8 mouse cellular contexts compared by ENCODE assay signal in genomic region chr4:100782348-100782747, GRCm38 (mm10). TPM values are rescaled to one million over a fixed set of nuclear protein-coding genes. Genes with fewer than 3 reads are reported as not detected.
DNase-seq lines count a peak whose midpoint lies in the region; ATAC-seq and TF ChIP-seq lines count a peak whose summit lies in the region.

No protein-coding gene starts in this region.

- intact Hi-C loops in heart, postnatal 25 days (cut with DNase I) = no loop called here

- H3K27me3 ChIP-seq in lung, embryonic 14.5 days (ENCODE audit: insufficient read depth, low read length) = no peaks in the 10 kb centered on the region
- no peaks in the 10 kb centered on the region for H3K27me3 ChIP-seq in midbrain, postnatal 0 days (ENCODE audit: insufficient read depth, low read length)

- H3K4me3 ChIP-seq in lung, embryonic 14.5 days (ENCODE audit: low read depth, low read length) = no peak overlapping the region
- H3K4me3 ChIP-seq in midbrain, postnatal 0 days (ENCODE audit: low read depth, low read length) = no peak overlapping the region

- ATAC-seq in lung, embryonic 14.5 days (ENCODE audit: insufficient read depth) = peak; percentile 36; the same call in 1 of the 2 replicates
- ATAC-seq in midbrain, postnatal 0 days (ENCODE audit: low FRiP score) = no peak

- peak overlapping the region; percentile 39; the same call in 1 of the 2 replicates for H3K27ac ChIP-seq in lung, embryonic 14.5 days (ENCODE audit: low read depth)
- H3K27ac ChIP-seq in midbrain, postnatal 0 days (ENCODE audit: low read depth, low read length) = no peak overlapping the region

- 0 out of 2 replicates have a peak, but pooled peaks cover 8% of the 10 kb centered on the region for H3K4me1 ChIP-seq in lung, embryonic 14.5 days (ENCODE audit: insufficient read depth)
- H3K4me1 ChIP-seq in midbrain, postnatal 0 days (ENCODE audit: insufficient read depth, low read length) = peaks cover 14% of the 10 kb centered on the region; the same call in 1 of the 2 replicates

- peak overlapping the region; percentile 31 for H3K4me2 ChIP-seq in lung, embryonic 14.5 days
- H3K4me2 ChIP-seq in midbrain, postnatal 0 days (ENCODE audit: low read depth, low read length, poor library complexity, severe bottlenecking) = peak overlapping the region; percentile 24; the same call in 1 of the 2 replicates

- TF ChIP-seq CTCF in lung, embryonic 14.5 days (IDR thresholded peaks at IDR 0.05; ENCODE audit: low read depth) = no peak
- TF ChIP-seq CTCF in midbrain, postnatal 0 days (IDR thresholded peaks at IDR 0.05) = no peak

- H3K36me3 ChIP-seq in lung, embryonic 14.5 days (ENCODE audit: insufficient read depth) = no peaks in the 10 kb centered on the region
- H3K36me3 ChIP-seq in midbrain, postnatal 0 days (ENCODE audit: insufficient read depth, low read length) = no peaks in the 10 kb centered on the region

- H3K9ac ChIP-seq in lung, embryonic 14.5 days = peak overlapping the region; percentile 16; the same call in 1 of the 2 replicates
- no peak overlapping the region for H3K9ac ChIP-seq in midbrain, postnatal 0 days (replicated peaks; ENCODE audit: low read length, poor library complexity, severe bottlenecking)

- 28% methylated on average over 8 of the region's 8 CpGs for WGBS in lung, embryonic 14.5 days
- 28% methylated on average over 8 of the region's 8 CpGs for WGBS in midbrain, postnatal 0 days

- DNase-seq in cerebellum, postnatal 10 days = peak; percentile 51 to 73
- DNase-seq in cerebellum, adult 8-10 months = no peak
- DNase-seq in lung, embryonic 14.5 days = peak; percentile 64
- DNase-seq in lung, postnatal 25 days (ENCODE audit: low spot score) = no peak
- DNase-seq in heart, postnatal 25 days (ENCODE audit: low spot score) = peak; percentile 7
- peak; percentile 42 for DNase-seq in midbrain, postnatal 0 days (ENCODE audit: low spot score)
- DNase-seq in adrenal gland, adult 8-10 months = no peak
- no peak for DNase-seq in thymus, postnatal 10 days (ENCODE audit: low spot score in 2 of 2)

- H3K9me3 ChIP-seq in lung, embryonic 14.5 days (ENCODE audit: low read depth, low read length) = no peaks in the 10 kb centered on the region
- no peaks in the 10 kb centered on the region for H3K9me3 ChIP-seq in midbrain, postnatal 0 days (ENCODE audit: low read length)

RNA-seq across cellular contexts. Expression of gene Cachd1, which starts 5.9 kb away (rescaled TPM):
- polyA plus RNA-seq in lung, embryonic 14.5 days (2014; fragmentation: Nextera tagmentation; extraction: Ambion mirVana) = 26.9 and 27.9 TPM in 2 replicates
- total RNA-seq in heart, postnatal 25 days (2021) = 1 to 10 TPM; 3.7 to 3.8 TPM
- total RNA-seq in midbrain, postnatal 0 days (2014; rRNA removed) = 52.2 and 59.8 TPM in 2 replicates
- polyA plus RNA-seq in midbrain, postnatal 0 days (2015; fragmentation: Nextera tagmentation; extraction: Ambion mirVana) = 25.1 and 26.5 TPM in 2 replicates
- 10 to 100 TPM; 12.4 to 15.3 (median 13.5) TPM for total RNA-seq in adrenal gland, adult 8-10 months (2022)

Comparison
In these comparisons a context has a peak if more than half of its experiments do, and no peak if none do; other contexts are left out.
1. DNase-seq: peak in cerebellum, postnatal 10 days (2 of 2), lung, embryonic 14.5 days (single experiment), heart, postnatal 25 days (single experiment) and midbrain, postnatal 0 days (single experiment); none in cerebellum, adult 8-10 months (single experiment), lung, postnatal 25 days (single experiment), adrenal gland, adult 8-10 months (single experiment) and thymus, postnatal 10 days (0 of 2).